Mouse (Mus musculus) embryonic facial prominence, embryonic 12.5 days (tissue): ENCODE results near the gene Ssbp3. TPM values are rescaled to one million over a fixed set of nuclear protein-coding genes. Genes with fewer than 3 reads are reported as not detected.

Experiments
- ATAC-seq: fragments of 200-750 bp; cut with Nextera tagmentation; 2 replicates; pipeline ENCODE4 v1.8.0; 2017; ENCODE audit not compliant: insufficient number of reproducible peaks, insufficient read depth, low FRiP score, low TSS enrichment
- H3K27ac ChIP-seq: fragments of 300-500 bp; sonication (generic); 2 replicates; pipeline ENCODE4 v1.5.1; 2016; ENCODE audit warnings: mild to moderate bottlenecking
- H3K27me3 ChIP-seq: fragments of 300-500 bp; sonication (generic); 2 replicates; pipeline ENCODE4 v1.6.1; 2016; ENCODE audit warnings: mild to moderate bottlenecking, moderate library complexity
- H3K36me3 ChIP-seq: fragments of 300-500 bp; sonication (generic); 2 replicates; pipeline ENCODE4 v1.6.1; 2016; ENCODE audit warnings: mild to moderate bottlenecking
- H3K4me1 ChIP-seq: fragments of 300-500 bp; sonication (generic); 2 replicates; pipeline ENCODE4 v1.6.1; 2016
- H3K4me2 ChIP-seq: fragments of 300-500 bp; sonication (generic); replicated peaks from 2 replicates; pipeline ENCODE4 v1.6.1; 2016; ENCODE audit warnings: mild to moderate bottlenecking, moderate library complexity
- H3K4me3 ChIP-seq: fragments of 300-500 bp; sonication (generic); 2 replicates; pipeline ENCODE4 v1.5.1; 2016; ENCODE audit warnings: mild to moderate bottlenecking
- H3K9ac ChIP-seq: fragments of 300-500 bp; sonication (generic); 2 replicates; pipeline ENCODE4 v1.6.1; 2016; ENCODE audit warnings: mild to moderate bottlenecking, moderate library complexity
- H3K9me3 ChIP-seq: fragments of 300-500 bp; sonication (generic); 2 replicates; pipeline ENCODE4 v1.6.1; 2016; ENCODE audit warnings: mild to moderate bottlenecking, moderate library complexity
- WGBS: fragments of 180-500 bp; shearing (Covaris S2); methylation state at CpG from one replicate; pipeline ENCODE4 v1.1.7; 2016; 5-methylcytosine and 5-hydroxymethylcytosine counted together
- polyA plus RNA-seq: library from polyadenylated mRNA; unstranded; fragments of >200 nt; fragmentation: Nextera tagmentation; extraction: Ambion mirVana; gene quantifications from 2 replicates; pipeline ENCODE4 v1.2.1, GENCODE M21; 2016

Ssbp3 gene
- polyA plus RNA-seq, 1 experiment from 2014 or later: 279 TPM

DNA sequence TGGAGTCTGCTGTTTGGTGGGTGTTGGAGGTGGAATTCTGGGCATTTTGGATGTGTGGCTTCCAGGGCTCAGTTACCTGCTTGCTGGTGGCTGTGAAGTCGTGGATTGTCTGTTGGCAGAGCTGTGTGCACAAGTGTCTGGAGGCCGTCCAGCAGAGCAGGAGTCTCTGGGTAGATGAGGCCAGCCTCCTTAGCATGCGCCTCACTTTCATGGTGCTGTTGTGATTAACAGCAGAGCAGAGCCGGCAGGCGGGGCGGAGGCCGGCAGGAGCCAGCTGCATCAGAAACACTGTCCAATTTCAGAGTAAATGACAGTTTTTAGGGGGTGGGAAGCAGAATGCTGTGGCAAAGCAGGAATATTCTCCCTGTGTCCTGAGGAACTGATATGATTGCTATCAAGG lies 108.5 kb downstream of the Ssbp3 start:
- Histone ChIP-seq H3K4me2 (no peak overlapping the region), H3K27ac (no peak overlapping the region; the same call in 1 of the 2 replicates), H3K4me3 (no peak overlapping the region), H3K36me3 (peaks cover 5% of the 10 kb centered on the region), H3K27me3 (no peaks in the 10 kb centered on the region), H3K4me1 (peaks cover 52% of the 10 kb centered on the region), H3K9me3 (no peaks in the 10 kb centered on the region), H3K9ac (no peak overlapping the region)
- no peak for ATAC-seq
- WGBS: 56% methylated on average over 7 of the region's 7 CpGs

DNA sequence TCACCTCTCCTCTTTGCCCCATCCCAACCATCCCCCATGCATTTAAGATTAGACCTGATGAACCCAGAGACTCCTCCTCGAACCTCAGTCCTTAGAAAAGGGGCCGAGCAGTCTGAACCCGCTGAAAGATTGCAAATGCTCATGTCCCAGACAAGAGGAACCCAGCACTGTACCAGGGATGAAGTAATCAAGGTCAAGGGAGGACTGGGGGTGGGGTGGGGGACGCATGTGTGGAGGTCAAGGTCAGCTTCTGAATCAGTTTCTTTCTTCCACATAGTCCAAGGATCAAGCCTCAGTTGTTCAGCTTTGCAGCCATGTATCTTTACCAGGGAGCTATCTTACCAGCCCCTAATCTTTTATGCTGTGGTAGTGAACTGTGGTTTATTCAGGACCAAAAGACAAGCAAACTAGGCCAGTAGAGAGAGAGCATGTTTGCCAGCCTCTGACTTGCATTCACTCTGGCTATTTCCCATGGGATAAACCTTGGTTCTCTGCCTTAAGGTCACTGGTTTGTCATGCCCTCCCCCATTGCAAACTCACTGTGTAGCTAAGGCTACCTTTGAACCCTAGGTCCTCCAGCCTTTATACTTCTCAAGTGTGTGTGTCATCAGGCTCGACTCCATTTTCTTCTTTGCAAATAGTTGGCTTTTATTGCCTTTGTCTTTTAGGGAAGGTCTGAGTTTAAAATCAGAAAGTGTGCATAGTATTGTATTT lies 109.9 kb downstream of the Ssbp3 start:
- Histone ChIP-seq H3K4me3 (no peak overlapping the region), H3K27me3 (no peaks in the 10 kb centered on the region), H3K27ac (no peak overlapping the region), H3K4me2 (no peak overlapping the region), H3K4me1 (peaks cover 47% of the 10 kb centered on the region), H3K9me3 (no peaks in the 10 kb centered on the region), H3K9ac (no peak overlapping the region), H3K36me3 (peaks cover 2% of the 10 kb centered on the region; the same call in 1 of the 2 replicates)
- no peak for ATAC-seq
- WGBS: 70% methylated on average over 5 of the region's 5 CpGs

DNA sequence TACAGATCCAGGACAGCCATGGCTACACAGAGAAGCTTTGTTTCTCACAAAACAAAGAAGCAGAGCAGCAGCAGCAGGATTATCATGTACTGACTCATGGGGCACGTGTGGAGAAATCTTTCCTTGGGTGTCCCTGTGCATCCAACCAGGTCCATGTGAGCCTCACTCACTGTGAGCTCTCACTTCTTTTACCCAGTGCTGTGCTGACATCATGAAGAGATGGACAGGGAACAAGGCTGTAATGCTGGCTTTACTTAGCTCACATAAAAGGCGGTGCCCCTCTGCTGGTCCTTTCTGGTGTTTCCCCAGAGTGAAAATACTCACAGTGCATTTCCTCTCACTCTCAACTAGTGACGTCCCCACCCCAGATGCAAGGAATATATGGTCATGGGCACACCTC lies 111.0 kb downstream of the Ssbp3 start:
- no peak for ATAC-seq
- Histone ChIP-seq H3K36me3 (peaks cover 12% of the 10 kb centered on the region; the same call in 1 of the 2 replicates), H3K27ac (no peak overlapping the region), H3K4me3 (no peak overlapping the region), H3K9me3 (no peaks in the 10 kb centered on the region), H3K4me1 (peaks cover 38% of the 10 kb centered on the region), H3K27me3 (no peaks in the 10 kb centered on the region), H3K9ac (no peak overlapping the region), H3K4me2 (no peak overlapping the region)
- WGBS: 67% methylated on average over 3 of the region's 3 CpGs

DNA sequence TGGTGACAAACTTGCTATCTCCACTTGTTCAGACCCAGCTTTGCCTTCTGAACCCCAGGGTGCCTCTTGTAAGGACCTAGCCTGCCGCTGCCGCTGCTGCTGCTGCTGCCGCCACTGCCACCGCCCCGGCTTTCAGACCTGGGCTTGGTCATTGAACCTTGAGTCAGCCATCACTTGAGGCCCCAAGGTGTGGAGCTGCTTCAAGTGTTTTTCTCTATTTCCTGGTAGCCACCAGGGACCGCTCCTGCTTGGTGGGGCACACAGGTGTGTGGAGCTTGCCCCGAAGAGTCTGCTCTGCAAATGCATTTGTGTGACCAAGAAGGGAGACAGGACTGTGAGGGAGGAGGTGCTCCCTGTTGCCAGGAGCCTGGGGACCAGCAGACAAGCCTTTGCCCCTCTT lies 114.4 kb downstream of the Ssbp3 start:
- Histone ChIP-seq H3K27ac (no peak overlapping the region), H3K36me3 (peaks cover 38% of the 10 kb centered on the region), H3K4me1 (peaks cover 10% of the 10 kb centered on the region; the same call in 1 of the 2 replicates), H3K27me3 (no peaks in the 10 kb centered on the region), H3K9ac (no peak overlapping the region), H3K4me3 (no peak overlapping the region), H3K9me3 (no peaks in the 10 kb centered on the region), H3K4me2 (no peak overlapping the region)
- no peak for ATAC-seq
- WGBS: 81% methylated on average over 7 of the region's 7 CpGs

DNA sequence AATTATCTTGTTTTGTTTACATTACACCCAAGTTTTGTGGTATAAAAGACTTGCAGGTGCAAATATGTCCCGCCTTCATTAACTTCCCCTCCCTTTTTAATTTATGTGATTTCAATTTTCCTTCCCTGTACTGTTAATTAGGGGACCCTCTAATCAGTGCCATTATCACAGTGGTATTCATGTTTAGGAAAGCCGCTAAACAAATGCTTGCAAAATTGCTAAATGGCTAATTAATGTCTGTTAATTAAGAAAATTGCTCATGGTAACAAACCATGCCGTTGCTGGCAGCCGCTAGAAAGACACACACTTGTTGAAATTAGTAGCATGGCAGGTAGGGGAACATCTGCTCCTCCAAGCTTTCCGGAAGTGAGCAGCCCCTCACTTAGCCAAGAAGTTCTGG lies 114.9 kb downstream of the Ssbp3 start:
- H3K36me3 ChIP-seq: peaks cover 43% of the 10 kb centered on the region
- H3K27ac ChIP-seq: 0 out of 2 replicates have a peak overlapping the region, but pooled peaks have one; percentile 4
- H3K9me3 ChIP-seq: no peaks in the 10 kb centered on the region
- no peaks in the 10 kb centered on the region for H3K27me3 ChIP-seq
- WGBS: 74% methylated on average over 5 of the region's 5 CpGs
- H3K4me3 ChIP-seq: no peak overlapping the region
- no peak for ATAC-seq
- no peak overlapping the region for H3K9ac ChIP-seq
- no peak overlapping the region for H3K4me2 ChIP-seq
- H3K4me1 ChIP-seq: peaks cover 8% of the 10 kb centered on the region; the same call in 1 of the 2 replicates

DNA sequence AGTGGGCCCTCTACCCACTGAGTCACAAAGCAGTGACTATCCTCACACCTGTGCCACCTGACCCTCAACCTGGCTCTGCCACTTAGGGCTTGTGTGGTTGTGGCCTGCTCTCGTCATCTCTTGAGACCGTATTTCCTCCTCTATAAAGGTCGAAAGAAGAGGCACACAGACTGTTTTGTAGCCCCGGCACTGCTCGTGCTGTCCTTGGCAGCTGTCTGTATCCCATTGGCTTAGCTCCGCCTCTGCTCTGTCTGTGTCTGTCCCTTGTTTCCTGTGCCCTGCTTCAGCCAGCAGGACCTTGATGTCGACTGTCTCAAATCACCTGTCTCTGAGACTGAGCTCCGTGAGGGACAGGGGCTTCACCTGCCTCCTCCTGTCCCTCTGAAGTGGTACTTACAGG lies 116.0 kb downstream of the Ssbp3 start:
- peaks cover 8% of the 10 kb centered on the region; the same call in 1 of the 2 replicates for H3K4me1 ChIP-seq
- 58% methylated on average over 8 of the region's 8 CpGs for WGBS
- H3K36me3 ChIP-seq: peaks cover 54% of the 10 kb centered on the region
- no peak overlapping the region for H3K4me2 ChIP-seq
- no peaks in the 10 kb centered on the region for H3K27me3 ChIP-seq
- ATAC-seq: no peak
- H3K27ac ChIP-seq: no peak overlapping the region
- H3K9ac ChIP-seq: no peak overlapping the region
- no peaks in the 10 kb centered on the region for H3K9me3 ChIP-seq
- H3K4me3 ChIP-seq: no peak overlapping the region

DNA sequence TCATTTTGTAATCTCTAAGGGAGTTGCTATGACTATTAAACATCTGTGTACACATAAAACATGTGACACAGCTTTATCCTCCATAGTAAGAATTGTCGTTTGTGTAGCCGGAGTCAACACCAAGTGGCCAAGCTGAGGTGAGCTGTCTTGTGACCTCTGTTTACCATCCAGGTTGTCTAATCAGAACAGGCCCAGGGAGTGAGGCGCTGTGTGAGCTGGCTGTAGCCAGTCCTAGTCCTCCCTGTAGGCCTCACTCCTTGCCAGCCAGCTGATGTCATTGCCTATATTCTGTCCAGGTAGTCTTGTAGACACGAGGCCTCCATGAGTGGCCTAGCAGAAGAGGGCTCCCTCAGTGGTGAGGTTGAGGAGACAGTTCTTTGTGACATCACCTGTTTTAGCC lies 125.2 kb downstream of the Ssbp3 start:
- 92% methylated on average over 4 of the region's 4 CpGs for WGBS
- H3K36me3 ChIP-seq: peaks cover 94% of the 10 kb centered on the region
- H3K27me3 ChIP-seq: no peaks in the 10 kb centered on the region

DNA sequence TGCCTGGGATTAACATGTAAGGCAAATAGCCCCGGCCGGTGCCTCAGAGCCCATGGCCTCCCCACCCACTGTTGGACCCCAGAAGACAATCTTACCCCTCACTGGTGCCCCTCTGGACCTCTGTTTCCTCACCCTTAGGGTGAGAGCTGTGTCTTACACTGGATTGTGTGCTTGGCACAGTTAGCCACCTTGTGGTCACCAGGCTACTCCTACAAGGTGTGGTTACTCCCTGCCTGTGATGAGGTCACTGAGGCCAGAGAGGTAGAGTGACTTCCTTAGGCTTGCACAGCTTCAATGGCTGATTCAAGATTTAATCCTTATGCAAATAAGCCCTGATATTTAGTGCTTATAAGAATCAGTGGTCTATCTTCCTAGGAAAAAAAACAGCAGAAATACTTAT lies 126.5 kb downstream of the Ssbp3 start:
- ATAC-seq: no peak
- H3K27ac ChIP-seq: no peak overlapping the region
- no peaks in the 10 kb centered on the region for H3K27me3 ChIP-seq
- H3K9me3 ChIP-seq: no peaks in the 10 kb centered on the region
- no peak overlapping the region for H3K4me2 ChIP-seq
- peaks cover 94% of the 10 kb centered on the region for H3K36me3 ChIP-seq
- 76% methylated on average over 2 of the region's 2 CpGs for WGBS
- H3K9ac ChIP-seq: no peak overlapping the region
- H3K4me3 ChIP-seq: no peak overlapping the region
- no peaks in the 10 kb centered on the region for H3K4me1 ChIP-seq

More for the DNA sequence above, 125.2 kb downstream of the Ssbp3 start:
- Histone ChIP-seq H3K9me3 (no peaks in the 10 kb centered on the region), H3K27ac (no peak overlapping the region), H3K4me2 (no peak overlapping the region), H3K4me3 (no peak overlapping the region), H3K4me1 (no peaks in the 10 kb centered on the region), H3K9ac (no peak overlapping the region)
- no peak for ATAC-seq

DNA sequence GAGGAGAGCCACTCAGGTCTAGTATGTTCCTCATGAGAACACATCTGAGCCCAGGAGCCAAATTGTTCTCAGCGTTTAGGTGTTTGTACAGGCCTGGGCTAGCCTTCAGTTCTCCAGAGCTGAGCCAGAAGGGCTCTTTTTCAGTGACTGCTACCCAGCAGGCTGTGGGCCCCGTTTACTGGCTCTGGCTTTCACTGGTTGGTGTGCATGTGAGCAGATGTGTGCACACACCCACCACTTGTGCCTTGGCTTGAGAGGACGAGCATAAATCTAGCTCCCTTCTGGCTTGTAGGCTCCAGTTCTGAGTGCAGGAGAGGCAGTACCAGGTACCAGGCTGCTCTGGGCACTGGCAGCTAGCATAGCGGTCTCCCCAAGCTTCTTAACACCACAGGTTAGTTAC lies 127.8 kb downstream of the Ssbp3 start:
- ATAC-seq: no peak
- Histone ChIP-seq H3K9me3 (no peaks in the 10 kb centered on the region), H3K27ac (no peak overlapping the region), H3K9ac (no peak overlapping the region), H3K4me3 (no peak overlapping the region), H3K27me3 (no peaks in the 10 kb centered on the region), H3K4me1 (no peaks in the 10 kb centered on the region), H3K4me2 (no peak overlapping the region), H3K36me3 (peaks cover 91% of the 10 kb centered on the region)
- WGBS: 85% methylated on average over 4 of the region's 4 CpGs

DNA sequence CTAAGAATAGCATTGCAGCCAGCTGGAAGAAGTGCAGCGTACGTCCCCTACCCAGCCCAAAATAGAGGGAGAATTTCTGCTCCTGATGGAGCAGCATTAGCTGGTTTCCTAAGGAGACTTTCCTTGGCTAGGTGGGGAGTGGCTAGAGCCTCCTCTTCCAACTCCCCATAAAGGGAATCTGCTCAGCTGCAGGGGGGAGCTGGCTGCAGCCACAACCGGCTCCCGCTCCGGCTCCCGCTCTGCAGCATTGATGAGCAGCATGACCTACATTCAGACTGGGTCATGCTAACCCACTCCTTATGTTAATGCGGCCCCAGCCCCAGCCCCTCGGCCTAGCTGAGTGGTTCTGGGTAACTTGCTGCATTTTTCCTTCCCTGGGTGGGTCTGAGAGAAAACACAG lies 128.8 kb downstream of the Ssbp3 start:
- 86% methylated on average over 8 of the region's 8 CpGs for WGBS
- Histone ChIP-seq H3K4me1 (no peaks in the 10 kb centered on the region), H3K9me3 (no peaks in the 10 kb centered on the region), H3K4me3 (no peak overlapping the region), H3K9ac (no peak overlapping the region), H3K4me2 (no peak overlapping the region), H3K27ac (no peak overlapping the region), H3K36me3 (peaks cover 94% of the 10 kb centered on the region), H3K27me3 (no peaks in the 10 kb centered on the region)
- no peak for ATAC-seq

DNA sequence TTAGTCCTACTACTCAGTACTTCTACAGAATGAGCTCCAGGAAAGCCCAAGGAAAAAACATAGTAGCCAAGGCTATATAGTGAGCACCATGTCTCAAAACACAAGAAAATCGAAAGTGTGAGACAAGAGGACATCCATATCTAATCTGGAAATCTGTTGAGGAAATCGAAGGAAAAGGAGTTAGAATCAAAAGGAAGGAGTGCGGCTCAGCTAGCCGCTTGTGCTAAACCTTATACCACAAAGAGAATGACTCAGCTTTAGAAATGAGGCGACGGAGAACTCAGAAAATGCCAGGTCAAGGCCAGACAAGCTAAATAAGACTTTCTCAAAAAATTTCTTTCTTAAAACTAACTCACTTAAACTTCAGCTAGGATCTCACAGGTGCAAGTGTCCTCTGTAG lies 131.8 kb downstream of the Ssbp3 start:
- H3K9me3 ChIP-seq: no peaks in the 10 kb centered on the region
- H3K4me1 ChIP-seq: no peaks in the 10 kb centered on the region
- H3K27ac ChIP-seq: no peak overlapping the region
- ATAC-seq: no peak
- no peak overlapping the region for H3K9ac ChIP-seq
- WGBS: 93% methylated on average over 6 of the region's 6 CpGs
- no peak overlapping the region for H3K4me2 ChIP-seq
- H3K4me3 ChIP-seq: no peak overlapping the region
- H3K27me3 ChIP-seq: no peaks in the 10 kb centered on the region
- peaks cover 93% of the 10 kb centered on the region for H3K36me3 ChIP-seq

DNA sequence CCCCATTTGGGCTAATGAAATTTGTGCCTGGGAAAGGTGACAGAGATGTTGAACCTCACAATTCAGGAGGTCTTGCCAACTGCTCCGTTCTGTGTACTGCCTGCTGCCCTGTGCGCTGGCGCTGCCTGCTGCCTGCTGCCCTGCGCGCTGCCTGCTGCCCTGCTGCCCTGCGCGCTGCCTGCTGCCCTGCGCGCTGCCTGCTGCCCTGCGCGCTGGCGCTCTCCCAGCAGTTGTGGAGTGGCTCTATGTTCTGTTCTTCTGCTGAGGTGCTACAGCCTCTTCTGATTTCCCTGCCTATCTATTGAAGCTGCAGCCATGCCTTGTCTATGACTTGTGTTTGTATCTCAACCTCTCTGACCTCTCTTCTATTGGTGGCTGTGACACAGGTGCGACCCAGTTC lies 134.7 kb downstream of the Ssbp3 start:
- no peak for ATAC-seq
- WGBS: over 99% methylated on average over 13 of the region's 13 CpGs
- H3K9ac ChIP-seq: no peak overlapping the region
- no peaks in the 10 kb centered on the region for H3K4me1 ChIP-seq
- H3K27me3 ChIP-seq: no peaks in the 10 kb centered on the region
- no peaks in the 10 kb centered on the region for H3K9me3 ChIP-seq
- no peak overlapping the region for H3K4me2 ChIP-seq
- no peak overlapping the region for H3K27ac ChIP-seq
- H3K4me3 ChIP-seq: no peak overlapping the region
- peaks cover 81% of the 10 kb centered on the region for H3K36me3 ChIP-seq
